Mouse (Mus musculus): Measurements from ENCODE around the gene Kdm2b. TPM values are rescaled to one million over a fixed set of nuclear protein-coding genes. Genes with fewer than 3 reads are reported as not detected.

Kdm2b gene
- total and polyA plus RNA-seq, 3 experiments: 29.2 to 48.9 TPM; not detected in 1

DNA sequence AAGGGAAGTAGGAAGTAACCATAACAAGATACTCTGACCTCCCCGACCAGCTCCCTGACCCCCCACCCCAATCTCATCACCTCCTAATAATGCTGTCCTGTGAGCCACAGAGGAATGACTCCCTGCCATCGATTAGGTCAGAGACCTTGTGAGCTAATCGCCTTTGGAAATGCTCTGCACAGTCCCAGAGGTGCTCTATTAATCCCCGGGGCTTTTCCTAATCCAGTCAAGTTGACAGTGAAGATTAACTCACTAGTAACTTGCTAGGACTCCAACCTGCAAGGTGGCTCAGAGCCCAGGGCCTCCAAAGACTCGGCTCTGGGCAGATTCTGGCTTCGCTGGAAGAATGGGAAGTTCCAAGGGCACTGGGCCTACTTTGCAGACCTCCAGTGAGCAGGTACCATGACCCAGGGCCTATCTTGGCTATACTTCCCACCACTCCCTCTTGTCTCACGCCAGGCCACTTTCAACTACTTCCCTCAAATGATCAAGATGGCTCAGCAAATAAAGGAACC is 44.1 kb upstream of the Kdm2b start:
- H3K27me3 ChIP-seq (ENCODE audit: control insufficient read depth in 1 of 2, insufficient read depth in 2 of 2, low read length in 2 of 2): no peaks in the 10 kb centered on the region
- H3K79me2 ChIP-seq (ENCODE audit: control insufficient read depth, insufficient read depth, low read length, poor library complexity): no peaks in the 10 kb centered on the region
- no peak overlapping the region for H3K9ac ChIP-seq (ENCODE audit: control insufficient read depth, low read depth, low read length, poor library complexity, severe bottlenecking)
- DNase-seq (ENCODE audit: low read depth, low spot score): peak; percentile 34
- H3K4me3 ChIP-seq (ENCODE audit: control insufficient read depth in 1 of 2, insufficient read depth in 1 of 2, low read depth in 2 of 2, low read length in 2 of 2): no peak overlapping the region
- no peaks in the 10 kb centered on the region for H3K9me3 ChIP-seq (replicated peaks; ENCODE audit: insufficient read depth, low read length)
- H3K27ac ChIP-seq (ENCODE audit: control insufficient read depth, low read depth, low read length): no peak overlapping the region
- no peak for TF ChIP-seq SIN3A (IDR thresholded peaks at IDR 0.05; ENCODE audit: low read length)
- peaks cover 2 to 27% of the 10 kb centered on the region in 2 experiments; a peak in 3 of 4 replicates for H3K4me1 ChIP-seq (ENCODE audit: control insufficient read depth in 1 of 2, insufficient read depth in 2 of 2, low read length in 2 of 2)
- H3K36me3 ChIP-seq (ENCODE audit: control insufficient read depth in 1 of 2, insufficient read depth in 2 of 2, low read length in 2 of 2): peaks cover 0 to 8% of the 10 kb centered on the region in 2 experiments; a peak in 2 of 4 replicates

DNA sequence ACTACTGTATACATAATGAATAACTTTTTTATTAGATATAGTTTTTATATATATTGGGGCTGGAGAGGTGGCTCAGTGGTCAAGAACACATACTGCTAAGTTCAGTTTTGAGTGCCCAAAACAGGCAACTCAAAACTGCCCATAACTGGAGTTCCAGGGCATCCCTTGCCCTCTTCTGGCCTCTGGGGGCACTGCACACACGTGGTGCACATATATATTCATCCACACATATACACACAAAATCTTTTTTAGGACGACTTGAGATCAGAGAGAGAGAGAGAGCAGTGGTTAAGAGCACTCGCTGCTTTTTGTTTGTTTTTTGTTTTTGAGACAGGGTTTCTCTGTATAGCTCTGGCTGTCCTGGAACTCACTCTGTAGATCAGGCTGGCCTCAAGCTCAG is 41.7 kb upstream of the Kdm2b start:
- H3K9me3 ChIP-seq (replicated peaks; ENCODE audit: insufficient read depth, low read length): no peaks in the 10 kb centered on the region
- no peak overlapping the region for H3K27ac ChIP-seq (ENCODE audit: control insufficient read depth, low read depth, low read length)
- H3K27me3 ChIP-seq (ENCODE audit: control insufficient read depth in 1 of 2, insufficient read depth in 2 of 2, low read length in 2 of 2): no peaks in the 10 kb centered on the region
- H3K36me3 ChIP-seq (ENCODE audit: control insufficient read depth in 1 of 2, insufficient read depth in 2 of 2, low read length in 2 of 2): peaks cover 0 to 7% of the 10 kb centered on the region in 2 experiments; a peak in 2 of 4 replicates
- no peak overlapping the region for H3K4me3 ChIP-seq (ENCODE audit: control insufficient read depth in 1 of 2, insufficient read depth in 1 of 2, low read depth in 2 of 2, low read length in 2 of 2)
- peak; percentile 24 for DNase-seq (ENCODE audit: low read depth, low spot score)
- peaks cover 2 to 34% of the 10 kb centered on the region in 2 experiments; a peak in 3 of 4 replicates for H3K4me1 ChIP-seq (ENCODE audit: control insufficient read depth in 1 of 2, insufficient read depth in 2 of 2, low read length in 2 of 2)
- no peak for TF ChIP-seq CHD1 (IDR thresholded peaks at IDR 0.05; ENCODE audit: low read depth, low read length)
- peak; percentile 21 to 41 (median 26); a peak in 5 of 6 replicates for TF ChIP-seq CTCF (IDR thresholded peaks at IDR 0.05 in 2 of 3, conservative IDR thresholded peaks at IDR 0.05 in 1 of 3; ENCODE audit: control insufficient read depth in 1 of 3, insufficient read depth in 1 of 3, low read depth in 2 of 3, low read length in 3 of 3, poor library complexity in 1 of 3, severe bottlenecking in 1 of 3)
- no peaks in the 10 kb centered on the region for H3K79me2 ChIP-seq (ENCODE audit: control insufficient read depth, insufficient read depth, low read length, poor library complexity)
- H3K9ac ChIP-seq (ENCODE audit: control insufficient read depth, low read depth, low read length, poor library complexity, severe bottlenecking): no peak overlapping the region

DNA sequence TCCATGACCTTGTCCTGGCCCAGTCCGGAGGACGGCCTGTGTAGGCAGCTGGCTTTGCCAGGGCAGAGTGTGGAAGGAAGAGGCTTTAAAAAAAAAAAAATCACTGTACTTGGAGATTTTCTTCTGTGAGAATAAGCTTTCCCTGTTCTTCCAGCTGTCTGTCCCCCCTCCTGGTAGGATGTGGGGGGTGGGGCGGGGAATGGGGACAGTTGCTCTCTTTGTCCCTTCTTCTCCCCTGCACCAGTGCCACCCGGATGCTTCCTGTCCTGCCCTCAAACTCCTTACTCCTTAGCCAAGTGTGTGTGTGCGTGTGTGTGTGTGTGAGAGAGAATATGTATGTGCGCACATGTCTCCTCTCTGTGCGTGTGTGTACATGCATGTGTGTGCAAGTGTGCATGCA is 40.1 kb upstream of the Kdm2b start:
- TF ChIP-seq MAFK (IDR thresholded peaks at IDR 0.05; ENCODE audit: borderline replicate concordance, low read depth, low read length) (no peak), ZNF384 (IDR thresholded peaks at IDR 0.05; ENCODE audit: low read depth, low read length) (no peak), EP300 (IDR thresholded peaks at IDR 0.05; ENCODE audit: low read depth in 1 of 2, low read length in 2 of 2) (no peak), MXI1 (IDR thresholded peaks at IDR 0.05; ENCODE audit: low read depth, low read length) (no peak), E2F4 (IDR thresholded peaks at IDR 0.05; ENCODE audit: borderline replicate concordance, low read depth, low read length) (no peak), CHD1 (IDR thresholded peaks at IDR 0.05; ENCODE audit: low read depth, low read length) (no peak), UBTF (IDR thresholded peaks at IDR 0.05; ENCODE audit: borderline replicate concordance, insufficient read depth, low read depth, low read length) (no peak), MAX (IDR thresholded peaks at IDR 0.05; ENCODE audit: low read length) (no peak), CTCF (IDR thresholded peaks at IDR 0.05 in 2 of 3, conservative IDR thresholded peaks at IDR 0.05 in 1 of 3; ENCODE audit: control insufficient read depth in 1 of 3, insufficient read depth in 1 of 3, low read depth in 2 of 3, low read length in 3 of 3, poor library complexity in 1 of 3, severe bottlenecking in 1 of 3) (no peak), GATA1 (IDR thresholded peaks at IDR 0.05; ENCODE audit: low read depth, low read length) (no peak), TBP (IDR thresholded peaks at IDR 0.05; ENCODE audit: low read depth, low read length) (no peak), MAZ (IDR thresholded peaks at IDR 0.05; ENCODE audit: low read depth, low read length) (no peak), MEF2A (IDR thresholded peaks at IDR 0.05; ENCODE audit: extremely low read depth, insufficient replicate concordance, low read depth, low read length, poor library complexity, severe bottlenecking) (no peak)
- no peaks in the 10 kb centered on the region for H3K9me3 ChIP-seq (replicated peaks; ENCODE audit: insufficient read depth, low read length)
- no peak overlapping the region for H3K27ac ChIP-seq (ENCODE audit: control insufficient read depth, low read depth, low read length)
- no peaks in the 10 kb centered on the region for H3K27me3 ChIP-seq (ENCODE audit: control insufficient read depth in 1 of 2, insufficient read depth in 2 of 2, low read length in 2 of 2)
- no peaks in the 10 kb centered on the region for H3K79me2 ChIP-seq (ENCODE audit: control insufficient read depth, insufficient read depth, low read length, poor library complexity)
- no peak for DNase-seq (ENCODE audit: low read depth, low spot score)
- H3K9ac ChIP-seq (ENCODE audit: control insufficient read depth, low read depth, low read length, poor library complexity, severe bottlenecking): no peak overlapping the region
- no peak overlapping the region for H3K4me3 ChIP-seq (ENCODE audit: control insufficient read depth in 1 of 2, insufficient read depth in 1 of 2, low read depth in 2 of 2, low read length in 2 of 2)
- H3K4me1 ChIP-seq (ENCODE audit: control insufficient read depth in 1 of 2, insufficient read depth in 2 of 2, low read length in 2 of 2): peaks cover 7 to 35% of the 10 kb centered on the region in 2 experiments
- peaks cover 0 to 20% of the 10 kb centered on the region in 2 experiments; a peak in 2 of 4 replicates for H3K36me3 ChIP-seq (ENCODE audit: control insufficient read depth in 1 of 2, insufficient read depth in 2 of 2, low read length in 2 of 2)

All from MEL (cell line).